Mouse (Mus musculus): ENCODE data around the gene Exosc2. TPM values are rescaled to one million over a fixed set of nuclear protein-coding genes. Genes with fewer than 3 reads are reported as not detected.
"Not testable (repeated sequence)": the region's sequence is repeated elsewhere in the genome, so short reads cannot be mapped to it uniquely, and the experiment has no call there.

The Exosc2 gene
- polyA plus RNA-seq, 1 experiment from 2014 or later, result 113 TPM

DNA sequence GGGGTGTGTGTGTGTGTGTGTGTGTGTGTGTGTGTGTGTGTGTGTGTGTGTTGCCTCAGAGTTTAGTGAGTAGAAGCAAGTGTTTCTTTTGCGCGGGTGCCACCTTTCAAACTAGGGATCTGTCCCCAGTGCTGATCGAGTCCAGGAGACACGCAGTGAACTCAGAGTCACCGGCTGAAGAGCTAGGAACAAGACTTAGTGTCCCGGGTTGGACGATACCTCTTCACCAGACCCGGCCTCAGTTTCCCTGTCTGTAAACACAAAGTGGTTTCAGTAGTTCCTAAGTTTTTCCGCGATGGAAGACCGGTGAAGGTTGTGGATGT lies 29.0 kb upstream of the Exosc2 start:
- H3K36me3 ChIP-seq, result no peaks in the 10 kb centered on the region
- no peaks in the 10 kb centered on the region for H3K9me3 ChIP-seq (replicated peaks)
- no peak overlapping the region for H3K27ac ChIP-seq
- 2% methylated on average over 11 of the region's 11 CpGs for WGBS
- no peak overlapping the region for H3K4me3 ChIP-seq
- no peak for DNase-seq (ENCODE audit: low spot score)
- peaks cover 37% of the 10 kb centered on the region for H3K4me1 ChIP-seq
- peaks cover 100% of the 10 kb centered on the region for H3K27me3 ChIP-seq (ENCODE audit: low read depth, poor library complexity, severe bottlenecking)

DNA sequence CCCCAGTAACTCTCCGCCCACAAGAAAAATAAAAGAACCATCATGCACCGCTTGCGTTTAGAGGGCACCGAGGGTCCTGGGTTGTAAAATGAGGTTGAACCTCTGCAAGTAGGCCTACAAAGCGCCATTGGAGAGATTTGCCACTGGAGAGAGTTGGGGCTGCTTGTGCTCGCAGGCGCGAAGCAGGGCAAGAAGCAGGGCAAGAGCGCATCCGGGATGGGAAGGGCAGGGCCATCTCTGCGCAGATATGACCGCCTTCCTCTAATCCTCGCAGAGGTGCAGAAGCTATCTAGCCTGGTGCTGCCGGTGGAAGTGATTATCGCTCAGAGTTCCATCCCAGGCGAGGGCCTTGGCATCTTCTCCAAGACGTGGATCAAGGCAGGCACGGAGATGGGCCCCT lies 28.6 kb upstream of the Exosc2 start:
- Histone ChIP-seq H3K36me3 (no peaks in the 10 kb centered on the region), H3K27me3 (ENCODE audit: low read depth, poor library complexity, severe bottlenecking) (peaks cover 100% of the 10 kb centered on the region), H3K27ac (no peak overlapping the region), H3K9me3 (replicated peaks) (no peaks in the 10 kb centered on the region), H3K4me1 (peaks cover 32% of the 10 kb centered on the region), H3K4me3 (no peak overlapping the region)
- no peak for DNase-seq (ENCODE audit: low spot score)
- 3% methylated on average over 18 of the region's 18 CpGs for WGBS

DNA sequence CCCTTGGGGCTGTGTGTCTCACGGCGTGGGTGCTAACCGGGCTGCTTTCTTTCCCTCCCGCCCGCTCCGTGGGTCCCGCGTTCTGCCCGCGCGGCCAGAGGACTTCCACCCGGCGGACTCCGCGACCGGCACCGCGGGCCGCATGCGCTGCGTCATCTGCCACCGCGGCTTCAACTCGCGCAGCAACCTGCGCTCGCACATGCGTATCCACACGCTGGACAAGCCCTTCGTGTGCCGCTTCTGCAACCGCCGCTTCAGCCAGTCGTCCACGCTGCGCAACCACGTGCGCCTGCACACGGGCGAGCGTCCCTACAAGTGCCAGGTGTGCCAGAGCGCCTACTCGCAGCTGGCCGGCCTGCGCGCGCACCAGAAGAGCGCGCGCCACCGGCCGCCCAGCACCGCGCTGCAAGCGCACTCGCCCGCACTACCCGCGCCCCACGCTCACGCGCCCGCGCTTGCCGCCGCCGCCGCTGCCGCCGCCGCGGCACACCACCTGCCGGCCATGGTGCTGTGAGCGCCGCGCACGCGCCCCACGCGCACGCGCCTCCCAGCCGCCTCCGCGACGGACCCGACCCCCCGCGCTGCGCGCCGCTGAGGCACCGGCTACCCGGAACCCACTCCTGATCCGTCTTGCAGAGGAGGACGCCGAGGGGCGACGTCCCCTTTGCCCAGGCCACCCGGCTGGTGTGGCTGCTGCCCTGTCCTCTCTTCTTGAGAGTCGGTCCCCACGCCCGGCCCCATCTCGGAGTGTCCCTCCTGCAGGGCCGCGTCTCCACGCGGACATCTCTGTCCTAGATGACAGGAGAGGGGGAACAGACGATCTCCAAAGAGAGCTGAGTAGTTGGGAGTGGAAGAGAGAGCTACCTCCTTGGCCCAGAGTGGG lies 16.3 kb upstream of the Exosc2 start:
- Histone ChIP-seq H3K9me3 (replicated peaks) (no peaks in the 10 kb centered on the region; the same call in 1 of the 2 replicates), H3K4me1 (peaks cover 17% of the 10 kb centered on the region), H3K27me3 (ENCODE audit: low read depth, poor library complexity, severe bottlenecking) (peaks cover 98% of the 10 kb centered on the region), H3K36me3 (no peaks in the 10 kb centered on the region), H3K4me3 (peak overlapping the region; percentile 68), H3K27ac (0 out of 2 replicates have a peak overlapping the region, but pooled peaks have one; percentile 42)
- DNase-seq (ENCODE audit: low spot score), result peak; percentile 59
- WGBS, result 5% methylated on average over 109 of the region's 109 CpGs

DNA sequence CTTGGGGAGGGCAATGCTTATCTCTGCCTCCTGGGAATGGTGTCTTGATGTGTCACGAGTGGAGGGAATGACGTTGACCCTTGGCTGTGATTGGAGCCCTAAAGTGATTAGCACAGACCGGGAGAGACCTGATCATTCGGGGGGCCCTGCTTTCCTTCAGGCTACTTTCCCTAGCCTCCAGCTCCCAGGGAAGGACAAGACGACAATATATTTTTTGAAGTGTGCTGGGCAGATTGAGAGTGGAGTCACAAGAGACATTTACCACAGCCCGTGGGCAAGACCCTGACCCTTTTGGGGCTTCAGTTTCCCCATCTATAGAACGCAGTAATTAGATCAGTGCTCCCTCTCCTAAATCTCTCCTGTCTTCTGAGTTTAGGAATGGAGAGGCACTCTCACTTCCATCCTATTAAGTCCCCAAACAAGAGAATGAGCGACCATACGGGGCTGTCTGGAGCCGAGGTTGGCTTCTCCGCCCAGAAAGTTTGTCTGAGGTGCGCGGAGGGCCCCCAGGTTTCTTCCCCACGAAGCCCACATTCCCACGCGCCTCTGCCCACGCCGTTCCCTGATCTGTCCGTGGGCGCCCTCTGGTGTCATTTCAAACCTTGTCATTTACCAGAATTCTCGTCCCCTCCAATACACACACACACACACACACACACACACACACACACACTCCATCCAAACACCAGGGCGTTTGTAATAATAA lies 15.5 kb upstream of the Exosc2 start:
- Histone ChIP-seq H3K9me3 (replicated peaks) (no peaks in the 10 kb centered on the region; the same call in 1 of the 2 replicates), H3K4me3 (peak overlapping the region; percentile 68), H3K36me3 (no peaks in the 10 kb centered on the region), H3K27ac (0 out of 2 replicates have a peak overlapping the region, but pooled peaks have one; percentile 42), H3K4me1 (peaks cover 17% of the 10 kb centered on the region), H3K27me3 (ENCODE audit: low read depth, poor library complexity, severe bottlenecking) (peaks cover 98% of the 10 kb centered on the region)
- 7% methylated on average over 22 of the region's 22 CpGs for WGBS
- no peak for DNase-seq (ENCODE audit: low spot score)

DNA sequence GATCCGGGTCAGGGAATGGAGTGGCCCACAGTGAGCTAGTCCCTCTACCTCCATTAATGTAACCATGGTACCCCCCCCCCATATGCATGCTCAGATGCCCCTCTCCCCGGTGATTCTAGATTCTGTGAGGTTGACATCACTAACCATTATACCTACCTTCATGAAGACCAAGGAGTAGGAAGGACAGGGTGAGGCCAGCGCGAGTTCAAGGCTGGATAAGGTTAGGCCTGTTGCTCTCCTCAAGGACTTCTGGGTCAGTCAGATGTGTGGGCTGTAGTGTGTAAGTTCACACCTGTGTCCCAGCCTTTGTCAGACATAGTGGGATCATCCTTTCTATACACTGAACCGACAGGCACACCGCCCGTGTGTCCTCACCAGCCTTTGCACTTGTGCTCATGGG lies 14.1 kb upstream of the Exosc2 start:
- no peaks in the 10 kb centered on the region; the same call in 1 of the 2 replicates for H3K9me3 ChIP-seq (replicated peaks)
- no peak for DNase-seq (ENCODE audit: low spot score)
- peaks cover 17% of the 10 kb centered on the region for H3K4me1 ChIP-seq
- H3K36me3 ChIP-seq, result no peaks in the 10 kb centered on the region
- H3K4me3 ChIP-seq, result no peak overlapping the region
- 85% methylated on average over 7 of the region's 7 CpGs for WGBS
- H3K27ac ChIP-seq, result no peak overlapping the region
- peaks cover 84% of the 10 kb centered on the region for H3K27me3 ChIP-seq (ENCODE audit: low read depth, poor library complexity, severe bottlenecking)

DNA sequence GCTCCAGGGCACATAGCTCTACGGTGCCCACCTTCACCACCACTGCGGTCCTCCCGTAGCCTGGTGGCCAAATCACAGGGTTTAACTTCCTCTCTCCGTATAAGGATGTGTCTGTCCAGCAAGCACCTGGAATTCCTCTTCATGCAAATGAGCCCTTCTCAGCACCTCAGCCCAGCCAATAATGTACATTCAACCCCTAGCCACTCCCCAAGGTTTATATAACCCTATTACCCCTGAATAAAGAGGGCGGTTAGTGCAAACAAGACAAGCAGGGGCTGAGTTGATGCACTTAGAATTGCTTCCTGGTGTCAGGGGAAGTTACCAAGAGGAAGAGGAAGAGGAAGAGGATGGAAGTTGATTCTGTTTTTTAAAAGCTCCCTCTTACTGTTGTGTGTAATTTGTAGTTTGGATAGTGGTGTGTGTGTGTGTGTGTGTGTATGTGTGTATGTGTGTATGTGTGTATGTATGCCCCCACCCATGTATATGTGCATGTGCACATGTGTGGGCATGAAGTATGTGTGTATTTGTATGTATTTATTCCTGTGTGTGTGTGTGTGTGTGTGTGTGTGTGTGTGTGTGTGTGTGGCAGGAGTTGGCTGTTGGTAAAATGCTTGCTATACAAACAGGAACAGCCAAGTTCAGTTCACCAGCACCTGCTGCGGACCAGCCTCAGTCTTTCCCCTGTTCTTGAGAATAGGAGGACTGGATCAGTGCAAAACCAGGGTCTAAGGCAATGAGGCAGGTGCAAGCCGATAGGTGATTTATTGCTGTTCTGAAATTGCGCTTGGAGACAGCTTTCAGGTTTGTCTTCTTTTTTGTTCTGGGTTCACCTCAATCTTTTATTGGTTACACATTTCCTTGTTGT lies 7.3 kb upstream of the Exosc2 start:
- H3K27ac ChIP-seq, result no peak overlapping the region
- H3K4me1 ChIP-seq, result no peaks in the 10 kb centered on the region
- no peaks in the 10 kb centered on the region; the same call in 1 of the 2 replicates for H3K9me3 ChIP-seq (replicated peaks)
- DNase-seq (ENCODE audit: low spot score), result no peak
- no peaks in the 10 kb centered on the region for H3K36me3 ChIP-seq
- peaks cover 37% of the 10 kb centered on the region for H3K27me3 ChIP-seq (ENCODE audit: low read depth, poor library complexity, severe bottlenecking)
- no peak overlapping the region for H3K4me3 ChIP-seq
- WGBS, result 63% methylated on average over 8 of the region's 8 CpGs

DNA sequence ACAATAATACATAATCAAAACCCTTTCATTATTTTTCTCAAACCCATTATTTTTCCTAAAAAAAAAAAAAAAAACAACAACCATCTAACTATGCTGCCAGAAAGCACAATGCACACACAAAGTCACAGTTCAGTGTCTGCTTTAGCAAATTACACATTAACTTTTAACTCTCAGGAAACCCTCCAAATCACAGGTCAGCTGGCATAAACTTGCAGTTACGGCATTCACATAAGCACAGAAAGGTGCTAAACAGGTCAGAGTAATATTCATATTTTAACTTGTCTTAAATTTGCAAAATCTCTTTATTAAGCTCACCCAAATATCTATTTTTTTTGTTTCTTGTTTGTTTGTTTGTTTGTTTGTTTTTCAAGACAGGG lies 6.7 kb upstream of the Exosc2 start:
- no peak for DNase-seq (ENCODE audit: low spot score)
- H3K27me3 ChIP-seq (ENCODE audit: low read depth, poor library complexity, severe bottlenecking), result peaks cover 31% of the 10 kb centered on the region; the same call in 1 of the 2 replicates
- no peaks in the 10 kb centered on the region; the same call in 1 of the 2 replicates for H3K9me3 ChIP-seq (replicated peaks)
- 86% methylated on average over 1 of the region's 1 CpGs for WGBS
- H3K36me3 ChIP-seq, result no peaks in the 10 kb centered on the region
- H3K4me1 ChIP-seq, result no peaks in the 10 kb centered on the region
- H3K27ac ChIP-seq, result no peak overlapping the region
- H3K4me3 ChIP-seq, result no peak overlapping the region

DNA sequence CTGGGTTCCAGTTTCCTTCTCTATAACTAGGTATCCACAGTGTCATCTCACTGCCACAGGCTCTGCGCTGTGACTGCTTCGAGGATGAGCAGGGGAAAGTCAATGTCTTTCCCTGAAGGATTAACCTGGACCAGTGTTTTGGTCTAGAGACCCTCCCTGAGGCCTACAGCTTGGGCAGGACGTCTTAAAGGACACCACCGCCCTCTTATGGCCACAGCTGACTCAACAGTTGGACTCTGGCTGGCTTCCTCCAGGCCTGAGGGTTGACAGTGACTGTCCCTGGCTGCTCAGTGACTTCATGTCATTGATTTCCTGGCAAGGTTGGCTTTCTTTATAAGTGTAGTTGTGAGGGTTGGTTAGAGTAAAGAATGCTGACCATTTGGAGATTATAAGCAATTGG lies 3.2 kb upstream of the Exosc2 start:
- DNase-seq (ENCODE audit: low spot score), result peak; percentile 50
- Histone ChIP-seq H3K4me1 (peaks cover 8% of the 10 kb centered on the region), H3K4me3 (no peak overlapping the region), H3K36me3 (peaks cover 4% of the 10 kb centered on the region), H3K27me3 (ENCODE audit: low read depth, poor library complexity, severe bottlenecking) (peaks cover 14% of the 10 kb centered on the region; the same call in 1 of the 2 replicates), H3K9me3 (replicated peaks) (no peaks in the 10 kb centered on the region), H3K27ac (no peak overlapping the region)
- 20% methylated on average over 4 of the region's 4 CpGs for WGBS

DNA sequence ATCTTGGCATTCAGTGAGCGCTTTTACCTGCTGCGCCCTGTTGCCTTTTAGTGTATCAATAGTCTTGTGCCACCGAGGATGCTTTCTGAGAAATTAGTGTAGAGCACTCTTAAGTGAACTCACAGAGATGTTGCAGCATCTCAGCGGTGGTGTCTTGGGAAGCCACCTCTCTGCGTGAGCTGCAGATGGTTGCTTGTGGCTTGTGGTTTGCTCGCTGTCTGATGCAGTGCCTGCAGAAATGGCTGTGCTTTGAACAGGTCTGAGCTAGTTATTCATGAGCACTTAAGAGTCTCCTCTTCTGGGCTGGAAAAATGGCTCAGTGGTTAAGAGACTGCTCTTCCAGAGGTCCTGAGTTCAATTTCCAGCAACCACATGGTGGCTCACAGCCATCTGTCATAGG lies 8.1 kb downstream of the Exosc2 start:
- WGBS, result 95% methylated on average over 6 of the region's 6 CpGs
- Histone ChIP-seq H3K27me3 (ENCODE audit: low read depth, poor library complexity, severe bottlenecking) (no peaks in the 10 kb centered on the region), H3K36me3 (peaks cover 86% of the 10 kb centered on the region), H3K9me3 (replicated peaks) (no peaks in the 10 kb centered on the region), H3K4me1 (no peaks in the 10 kb centered on the region), H3K27ac (no peak overlapping the region), H3K4me3 (no peak overlapping the region)
- DNase-seq (ENCODE audit: low spot score), result no peak

DNA sequence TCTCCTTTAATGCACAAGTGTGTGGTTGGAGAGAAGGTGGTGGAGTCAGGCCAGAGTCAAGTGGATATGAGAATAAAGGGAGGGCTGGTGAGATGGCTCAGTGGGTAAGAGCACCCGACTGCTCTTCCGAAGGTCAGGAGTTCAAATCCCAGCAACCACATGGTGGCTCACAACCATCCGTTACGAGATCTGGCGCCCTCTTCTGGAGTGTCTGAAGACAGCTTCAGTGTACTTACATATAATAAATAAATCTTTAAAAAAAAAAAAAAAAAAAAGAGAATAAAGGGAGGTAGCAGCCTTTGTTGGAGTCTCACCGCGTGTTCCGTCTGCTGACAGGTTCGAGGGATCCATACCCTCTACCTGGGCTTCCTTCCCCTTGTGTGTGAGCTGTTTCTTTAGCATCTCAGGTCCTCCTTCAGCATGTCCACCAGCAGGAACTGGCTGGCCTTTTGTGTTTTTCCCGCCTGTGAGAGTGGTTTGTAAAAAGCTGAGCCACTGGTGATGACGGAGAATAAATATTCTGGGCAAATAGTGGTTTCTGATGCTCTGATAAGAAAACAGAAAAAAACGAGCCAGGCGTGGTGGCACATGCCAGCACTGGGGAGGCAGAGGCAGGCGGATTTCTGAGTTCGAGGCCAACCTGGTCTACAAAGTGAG lies 10.7 kb downstream of the Exosc2 start:
- H3K36me3 ChIP-seq, result peaks cover 61% of the 10 kb centered on the region
- not testable (repeated sequence) for H3K4me1 ChIP-seq; H3K9me3 ChIP-seq (replicated peaks); H3K27ac ChIP-seq; H3K27me3 ChIP-seq (ENCODE audit: low read depth, poor library complexity, severe bottlenecking); DNase-seq (ENCODE audit: low spot score); H3K4me3 ChIP-seq
- 91% methylated on average over 15 of the region's 15 CpGs for WGBS

DNA sequence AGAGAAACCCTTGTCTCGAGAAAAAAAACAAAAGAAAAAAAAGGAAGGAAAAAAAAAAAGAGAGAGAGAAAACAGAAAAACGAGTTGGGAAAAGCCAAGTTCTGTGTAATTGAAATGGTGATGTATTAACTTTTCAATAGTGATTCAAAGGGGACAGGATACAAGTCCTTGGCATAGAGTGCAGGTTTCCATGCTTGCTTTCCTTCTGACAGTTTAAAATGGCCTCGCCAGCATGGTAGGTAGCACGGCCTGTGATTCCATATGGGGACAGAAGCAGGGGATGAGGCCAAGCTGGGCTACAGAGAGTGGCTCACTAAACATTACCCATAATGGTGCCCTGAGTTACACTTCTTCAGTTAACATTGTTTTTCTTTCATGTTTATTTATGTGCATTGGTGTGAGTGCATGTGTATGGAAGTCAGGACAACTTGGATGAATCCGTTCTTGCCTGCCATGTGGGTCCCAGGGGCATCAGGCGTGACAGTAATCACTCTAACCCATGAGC lies 11.3 kb downstream of the Exosc2 start:
- Histone ChIP-seq H3K4me3 (no peak overlapping the region), H3K27ac (no peak overlapping the region), H3K27me3 (ENCODE audit: low read depth, poor library complexity, severe bottlenecking) (no peaks in the 10 kb centered on the region), H3K9me3 (replicated peaks) (no peaks in the 10 kb centered on the region), H3K4me1 (no peaks in the 10 kb centered on the region), H3K36me3 (peaks cover 55% of the 10 kb centered on the region)
- WGBS, result 93% methylated on average over 6 of the region's 6 CpGs
- no peak for DNase-seq (ENCODE audit: low spot score)

DNA sequence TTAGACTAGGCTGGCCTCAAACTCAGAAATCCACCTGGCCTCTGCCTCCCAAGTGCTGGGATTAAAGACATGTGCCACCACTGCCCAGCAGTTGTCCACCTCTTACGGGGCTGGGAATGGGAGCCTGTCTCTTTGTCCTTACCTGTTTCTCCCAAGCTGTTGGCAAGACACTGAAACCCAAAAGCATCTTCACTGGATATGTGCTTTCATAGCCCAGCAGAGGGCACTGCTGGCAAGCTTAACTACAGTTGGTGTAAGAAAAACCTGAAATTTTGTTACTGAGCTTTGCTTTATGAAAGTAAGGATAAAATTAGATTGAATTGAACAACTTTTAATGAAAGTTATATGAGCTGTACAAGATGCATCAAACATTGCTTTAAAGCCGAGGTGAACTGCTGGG lies 13.2 kb downstream of the Exosc2 start:
- Histone ChIP-seq H3K27ac (no peak overlapping the region), H3K36me3 (peaks cover 36% of the 10 kb centered on the region), H3K27me3 (ENCODE audit: low read depth, poor library complexity, severe bottlenecking) (no peaks in the 10 kb centered on the region), H3K4me3 (no peak overlapping the region), H3K9me3 (replicated peaks) (no peaks in the 10 kb centered on the region), H3K4me1 (peaks cover 7% of the 10 kb centered on the region; the same call in 1 of the 2 replicates)
- peak; percentile 52 for DNase-seq (ENCODE audit: low spot score)
- WGBS, result 38% methylated on average over 2 of the region's 2 CpGs
